Mouse (Mus musculus) CH12.LX (cell line): ENCODE data around the gene Ankib1. TPM values are rescaled to one million over a fixed set of nuclear protein-coding genes. Genes with fewer than 3 reads are reported as not detected.

Source experiments
- DNase-seq: peaks from one replicate; pipeline ENCODE4 v3.0.0-alpha.2; 2013; ENCODE audit errors: extremely low read depth
- H3K27ac ChIP-seq: 2 replicates; pipeline ENCODE4 v1.5.1; 2012; ENCODE audit warnings: low read depth, mild to moderate bottlenecking, control low read depth, moderate library complexity; ENCODE audit not compliant: insufficient read depth
- H3K27me3 ChIP-seq: replicated peaks from 2 replicates; pipeline ENCODE3; 2012; ENCODE audit warnings: inconsistent platforms
- H3K36me3 ChIP-seq, 2 experiments: replicated peaks in 1 of 2; 2 replicates each; pipeline versions ENCODE3 to v1.6.1; 2012; ENCODE audit warnings: inconsistent platforms in 1 of 2, low read length in 1 of 2, mild to moderate bottlenecking in 1 of 2, mixed read lengths in 1 of 2, moderate library complexity in 1 of 2; ENCODE audit not compliant: control insufficient read depth in 1 of 2, insufficient read depth in 1 of 2
- H3K4me1 ChIP-seq, 2 experiments: 2 replicates each; pipeline ENCODE4 v1.6.1; 2012; ENCODE audit warnings: inconsistent platforms in 1 of 2, moderate library complexity in 1 of 2; ENCODE audit not compliant: insufficient read depth in 2 of 2, control insufficient read depth in 1 of 2
- H3K4me2 ChIP-seq: 2 replicates; pipeline ENCODE4 v1.6.1; 2012; ENCODE audit warnings: low read depth, mild to moderate bottlenecking, control low read depth; ENCODE audit not compliant: poor library complexity, insufficient read depth, severe bottlenecking
- H3K4me3 ChIP-seq, 3 experiments: fragments of 150-350 bp in 1 of 3; sonication (generic) in 1 of 3; replicated peaks in 1 of 3; 2 replicates each; pipeline versions ENCODE3 to v1.5.1; 2011 to 2012; ENCODE audit warnings: low read depth in 2 of 3, low read length in 2 of 3, mild to moderate bottlenecking in 2 of 3, moderate library complexity in 2 of 3, control low read depth in 1 of 3, improper control_type of control experiment in 1 of 3, inconsistent platforms in 1 of 3, mixed read lengths in 1 of 3; ENCODE audit not compliant: poor library complexity in 1 of 3
- H3K79me2 ChIP-seq: replicated peaks from 2 replicates; pipeline ENCODE4 v1.6.1; 2012; ENCODE audit warnings: mild to moderate bottlenecking, moderate library complexity; ENCODE audit not compliant: control insufficient read depth, poor library complexity, insufficient read depth, severe bottlenecking; ENCODE audit errors: extremely low read depth
- H3K9ac ChIP-seq: 2 replicates; pipeline ENCODE4 v1.6.1; 2012; ENCODE audit warnings: low read depth, mild to moderate bottlenecking, control low read depth, moderate library complexity; ENCODE audit not compliant: insufficient read depth
- H3K9me3 ChIP-seq: replicated peaks from 2 replicates; pipeline ENCODE3; 2012; ENCODE audit warnings: low read length, inconsistent platforms, mixed read lengths
- BHLHE40 ChIP-seq: IDR thresholded peaks from 2 replicates; pipeline ENCODE4 v1.6.1; 2011; ENCODE audit warnings: mild to moderate bottlenecking, low read depth, low read length, improper control_type of control experiment
- CTCF ChIP-seq, 2 experiments: IDR thresholded peaks in 1 of 2; conservative IDR thresholded peaks in 1 of 2; 2 replicates each; pipeline ENCODE4 v1.5.1; 2011 to 2012; ENCODE audit warnings: low read depth in 2 of 2, low read length in 2 of 2, improper control_type of control experiment in 1 of 2, inconsistent platforms in 1 of 2, mild to moderate bottlenecking in 1 of 2, moderate library complexity in 1 of 2
- ELF1 ChIP-seq: IDR thresholded peaks from 2 replicates; pipeline ENCODE4 v1.6.1; 2014; ENCODE audit warnings: low read depth, mild to moderate bottlenecking, inconsistent platforms, low read length, improper control_type of control experiment
- EP300 ChIP-seq: IDR thresholded peaks from 2 replicates; pipeline ENCODE4 v1.6.1; 2011; ENCODE audit warnings: low read length, improper control_type of control experiment
- IRF4 ChIP-seq: IDR thresholded peaks from 2 replicates; pipeline ENCODE4 v1.6.1; 2014; ENCODE audit warnings: low read depth, mild to moderate bottlenecking, inconsistent platforms, low read length, improper control_type of control experiment
- JUND ChIP-seq: conservative IDR thresholded peaks from 2 replicates; pipeline ENCODE4 v1.6.1; 2011; ENCODE audit warnings: low read depth, low read length, improper control_type of control experiment
- MAFK ChIP-seq: IDR thresholded peaks from 2 replicates; pipeline ENCODE4 v1.6.1; 2011; ENCODE audit warnings: low read length, improper control_type of control experiment; ENCODE audit not compliant: insufficient replicate concordance
- MAX ChIP-seq: IDR thresholded peaks from 2 replicates; pipeline ENCODE4 v1.6.1; 2011; ENCODE audit warnings: low read length, improper control_type of control experiment
- MAZ ChIP-seq: IDR thresholded peaks from 2 replicates; pipeline ENCODE4 v1.6.1; 2012; ENCODE audit warnings: low read depth, mild to moderate bottlenecking, inconsistent platforms, low read length, improper control_type of control experiment, moderate library complexity
- MEF2A ChIP-seq: IDR thresholded peaks from 2 replicates; pipeline ENCODE4 v1.6.1; 2014; ENCODE audit warnings: low read depth, mild to moderate bottlenecking, inconsistent platforms, low read length, improper control_type of control experiment, borderline replicate concordance
- MYC ChIP-seq: IDR thresholded peaks from 2 replicates; pipeline ENCODE4 v1.6.1; 2011; ENCODE audit warnings: low read depth, mild to moderate bottlenecking, improper control_type of control experiment, low read length
- NRF1 ChIP-seq: IDR thresholded peaks from 2 replicates; pipeline ENCODE4 v1.6.1; 2014; ENCODE audit warnings: low read depth, mild to moderate bottlenecking, inconsistent platforms, low read length, improper control_type of control experiment, moderate library complexity
- POLR2A ChIP-seq: IDR thresholded peaks from 2 replicates; pipeline ENCODE4 v1.6.1; 2011; ENCODE audit warnings: low read depth, mild to moderate bottlenecking, improper control_type of control experiment, low read length
- POLR2AphosphoS2 ChIP-seq: IDR thresholded peaks from 2 replicates; pipeline ENCODE4 v1.6.1; 2011; ENCODE audit warnings: low read depth, low read length, improper control_type of control experiment
- RCOR1 ChIP-seq: conservative IDR thresholded peaks from 2 replicates; pipeline ENCODE4 v1.6.1; 2012; ENCODE audit warnings: low read depth, mild to moderate bottlenecking, inconsistent platforms, low read length, improper control_type of control experiment
- TBP ChIP-seq: conservative IDR thresholded peaks from 2 replicates; pipeline ENCODE4 v1.6.1; 2011; ENCODE audit warnings: low read depth, low read length, improper control_type of control experiment
- USF2 ChIP-seq: conservative IDR thresholded peaks from 2 replicates; pipeline ENCODE4 v1.6.1; 2011; ENCODE audit warnings: low read depth, low read length, improper control_type of control experiment
- ZC3H11A ChIP-seq: IDR thresholded peaks from 2 replicates; pipeline ENCODE4 v1.6.1; 2012; ENCODE audit warnings: low read depth, mild to moderate bottlenecking, inconsistent platforms, low read length, improper control_type of control experiment
- ZKSCAN1 ChIP-seq: IDR thresholded peaks from 2 replicates; pipeline ENCODE4 v1.6.1; 2012; ENCODE audit warnings: low read depth, inconsistent platforms, low read length, improper control_type of control experiment, borderline replicate concordance
- ZMIZ1 ChIP-seq: IDR thresholded peaks from 2 replicates; pipeline ENCODE4 v1.6.1; 2012; ENCODE audit warnings: low read depth, mild to moderate bottlenecking, inconsistent platforms, low read length, improper control_type of control experiment
- ZNF384 ChIP-seq: IDR thresholded peaks from 2 replicates; pipeline ENCODE4 v1.6.1; 2012; ENCODE audit warnings: low read depth, low read length, improper control_type of control experiment, inconsistent platforms
- dilution Hi-C: fragments of 300-500 bp; cut with MboI; formaldehyde crosslinking; loops from 2 replicates; pipeline ENCODE4 v1.14.3; 2020; ENCODE audit warnings: low sequenced_read_pairs; ENCODE audit not compliant: extremely low pct_unique_long_range_greater_than_20kb, extremely low pct_ligation_motif_present
- in situ Hi-C: fragments of 300-500 bp; cut with MboI; formaldehyde crosslinking; loops from 3 replicates; pipeline ENCODE4 v1.14.3; 2019; ENCODE audit warnings: low sequenced_read_pairs, low pct_ligation_motif_present, low pct_unique_long_range_greater_than_20kb, mixed read lengths
- polyA plus RNA-seq: library from polyadenylated mRNA; unstranded; fragments of >175 nt; gene quantifications from 2 replicates; pipeline ENCODE4 v1.2.1, GENCODE M21; 2012; ENCODE audit warnings: low read depth; ENCODE audit not compliant: insufficient read length
- total RNA-seq, 2 experiments: library from RNA; depleted of rRNA; stranded (reverse); fragments of 300-350 nt in 1 of 2; fragments of >200 nt in 1 of 2; gene quantifications; 2 replicates each; pipeline ENCODE4 v1.2.3; 2012 to 2014

Gene Ankib1
- total and polyA plus RNA-seq, 3 experiments: 13.7 to 19.3 (median 16.6) TPM

DNA sequence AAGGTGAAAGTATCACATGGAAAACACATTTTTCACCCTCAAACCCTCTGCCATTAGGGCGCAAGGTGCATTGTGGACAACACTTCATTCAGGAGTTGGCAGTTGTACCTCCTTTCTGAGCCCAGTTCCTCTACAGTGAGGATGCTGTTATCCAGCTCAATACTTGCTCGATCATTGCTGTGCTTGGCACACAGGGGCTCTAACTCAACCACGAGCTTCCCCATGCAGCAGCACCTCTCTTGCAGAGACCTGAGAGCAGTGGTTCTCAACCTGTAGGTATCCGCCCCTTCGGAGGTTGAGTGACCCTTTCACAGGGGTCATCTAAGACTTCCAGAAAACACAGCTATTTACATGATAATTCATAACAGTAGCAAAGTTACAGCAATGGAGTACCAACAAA is 151.1 kb downstream of the Ankib1 start:
- Histone ChIP-seq H3K79me2 (peaks cover 1% of the 10 kb centered on the region), H3K27me3 (no peaks in the 10 kb centered on the region), H3K27ac (no peak overlapping the region), H3K4me2 (no peak overlapping the region), H3K9ac (no peak overlapping the region), H3K4me1 (peaks cover 0 to 20% of the 10 kb centered on the region in 2 experiments; a peak in 2 of 4 replicates), H3K9me3 (no peaks in the 10 kb centered on the region), H3K4me3 (no peak overlapping the region), H3K36me3 (no peaks in the 10 kb centered on the region)
- in situ Hi-C loops: no loop called here
- DNase-seq: no peak
- no peak for TF ChIP-seq ZKSCAN1
- no peak for TF ChIP-seq NRF1
- dilution Hi-C loops: no loop called here

GRCm38 (mm10) chr5:3650881-3651280 is 151.8 kb downstream of the Ankib1 start, which contains the start of gene Tmbim7:
TSS of gene Tmbim7 (plus strand) at chr5:3651181.
- H3K4me1 ChIP-seq: peaks cover 0 to 27% of the 10 kb centered on the region in 2 experiments; a peak in 2 of 4 replicates
- dilution Hi-C loops: no loop called here

GRCm38 (mm10) chr5:3648849-3649210 is 153.9 kb downstream of the Ankib1 start:
- no peak for DNase-seq
- no peaks in the 10 kb centered on the region for H3K9me3 ChIP-seq
- dilution Hi-C loops: no loop called here
- H3K27ac ChIP-seq: no peak overlapping the region
- TF ChIP-seq BHLHE40: no peak
- TF ChIP-seq CTCF (conservative IDR thresholded peaks at IDR 0.05 in 1 of 2, IDR thresholded peaks at IDR 0.05 in 1 of 2; ENCODE audit: low read depth in 2 of 2, low read length in 2 of 2): no peak
- TF ChIP-seq MYC: no peak
- no peak for TF ChIP-seq TBP
- no peak for TF ChIP-seq ELF1
- TF ChIP-seq ZNF384: no peak
- no peak for TF ChIP-seq NRF1
- no peak for TF ChIP-seq USF2
- TF ChIP-seq ZMIZ1: no peak
- no peak for TF ChIP-seq IRF4
- TF ChIP-seq MAX: no peak
- no peak for TF ChIP-seq POLR2A
- no peak for TF ChIP-seq ZC3H11A
- TF ChIP-seq MEF2A: no peak
- H3K9ac ChIP-seq: no peak overlapping the region
- no peak overlapping the region for H3K4me3 ChIP-seq
- peaks cover 17% of the 10 kb centered on the region for H3K79me2 ChIP-seq
- H3K36me3 ChIP-seq: peaks cover 10 to 18% of the 10 kb centered on the region in 2 experiments
- peaks cover 0 to 28% of the 10 kb centered on the region in 2 experiments; a peak in 2 of 4 replicates for H3K4me1 ChIP-seq
- H3K4me2 ChIP-seq: no peak overlapping the region
- no peaks in the 10 kb centered on the region for H3K27me3 ChIP-seq
- in situ Hi-C loops: loop anchor here (10.0 to 25.0 kb wide), 2 partner anchors 156 to 538 kb away; partner anchors contain the start of genes Ankib1, Krit1 and Mterf1b

More at GRCm38 (mm10) chr5:3650881-3651280, 151.8 kb downstream of the Ankib1 start, which contains the start of gene Tmbim7:
- TF ChIP-seq RCOR1 (no peak), MAFK (no peak), MYC (no peak), POLR2AphosphoS2 (no peak), NRF1 (no peak), JUND (no peak), MAZ (no peak), EP300 (no peak), POLR2A (no peak), ZNF384 (no peak)
- Histone ChIP-seq H3K4me3 (no peak within 1 kb of the TSS), H3K36me3 (no peaks in the 10 kb centered on the region), H3K4me2 (no peak within 1 kb of the TSS), H3K9me3 (no peaks in the 10 kb centered on the region), H3K27me3 (no peaks in the 10 kb centered on the region), H3K27ac (no peak within 1 kb of the TSS), H3K9ac (no peak within 1 kb of the TSS), H3K79me2 (peaks cover 3% of the 10 kb centered on the region)
- DNase-seq: no peak
- in situ Hi-C loops: no loop called here
